Mouse (Mus musculus) 416B (cell line): ENCODE results near the gene Gnai1.
"Not testable (repeated sequence)": the region's sequence is repeated elsewhere in the genome, so short reads cannot be mapped to it uniquely, and the experiment has no call there.

Experiments used
- DNase-seq: peaks from one replicate; pipeline ENCODE4 v3.0.0; 2011; ENCODE audit warnings: low read depth

The Gnai1 gene

GRCm38 (mm10) chr5:18360281-18360819 is at the start of gene Gnai1:
Gene Gnai1 (minus strand): TSS chr5:18360355.
- no peak for DNase-seq

GRCm38 (mm10) chr5:18367864-18368263 is 7.7 kb upstream of the Gnai1 start:
- no peak for DNase-seq

- no peak for DNase-seq
Observed at GRCm38 (mm10) chr5:18365460-18365859, 5.3 kb upstream of the Gnai1 start.

GRCm38 (mm10) chr5:18360956-18361355 is 801 bp upstream of the Gnai1 start:
- no peak for DNase-seq

GRCm38 (mm10) chr5:18359376-18360280 is 527 bp downstream of the Gnai1 start:
- no peak for DNase-seq

GRCm38 (mm10) chr5:18358778-18359177 is 1.4 kb downstream of the Gnai1 start:
- no peak for DNase-seq

GRCm38 (mm10) chr5:18358191-18358590 is 2.0 kb downstream of the Gnai1 start:
- DNase-seq, result no peak

- no peak for DNase-seq
Observed at GRCm38 (mm10) chr5:18347297-18347696, 12.9 kb downstream of the Gnai1 start.

GRCm38 (mm10) chr5:18343455-18344142 is 16.6 kb downstream of the Gnai1 start:
- DNase-seq, result no peak

GRCm38 (mm10) chr5:18342765-18343454 is 17.2 kb downstream of the Gnai1 start:
- DNase-seq, result no peak

GRCm38 (mm10) chr5:18341876-18342275 is 18.3 kb downstream of the Gnai1 start:
- DNase-seq, result not testable (repeated sequence)

GRCm38 (mm10) chr5:18332256-18332655 is 27.9 kb downstream of the Gnai1 start:
- no peak for DNase-seq

GRCm38 (mm10) chr5:18330726-18331125 is 29.4 kb downstream of the Gnai1 start:
- DNase-seq, result no peak

- DNase-seq, result no peak
Observed at GRCm38 (mm10) chr5:18326159-18326558, 34.0 kb downstream of the Gnai1 start.

- DNase-seq, result no peak
Observed at GRCm38 (mm10) chr5:18323534-18323933, 36.6 kb downstream of the Gnai1 start.

- DNase-seq, result no peak
Observed at GRCm38 (mm10) chr5:18321661-18322060, 38.5 kb downstream of the Gnai1 start.

- DNase-seq, result no peak
Observed at GRCm38 (mm10) chr5:18318846-18319245, 41.3 kb downstream of the Gnai1 start.

GRCm38 (mm10) chr5:18307229-18307804 is 52.8 kb downstream of the Gnai1 start:
- no peak for DNase-seq

- DNase-seq, result no peak
Observed at GRCm38 (mm10) chr5:18296584-18296983, 63.6 kb downstream of the Gnai1 start.

- no peak for DNase-seq
Observed at GRCm38 (mm10) chr5:18292744-18293143, 67.4 kb downstream of the Gnai1 start.

- no peak for DNase-seq
Observed at GRCm38 (mm10) chr5:18289530-18289929, 70.6 kb downstream of the Gnai1 start.

- DNase-seq, result no peak
Observed at GRCm38 (mm10) chr5:18288694-18289093, 71.5 kb downstream of the Gnai1 start.
